Mouse (Mus musculus) limb, embryonic 15.5 days (tissue): ENCODE data around the gene Fubp1. TPM values are rescaled to one million over a fixed set of nuclear protein-coding genes. Genes with fewer than 3 reads are reported as not detected.
A peak's percentile ranks its signal among the peaks of the same experiment; 100 is the strongest.
"Not testable (repeated sequence)": the region's sequence is repeated elsewhere in the genome, so short reads cannot be mapped to it uniquely, and the experiment has no call there.

Experiments used
- ATAC-seq: fragments of 200-750 bp; cut with Nextera tagmentation; 2 replicates; pipeline ENCODE4 v1.8.0; 2017; ENCODE audit warnings: low read depth, moderate TSS enrichment; ENCODE audit not compliant: insufficient number of reproducible peaks, low FRiP score, low TSS enrichment
- H3K27ac ChIP-seq: fragments of 300-500 bp; sonication (generic); 2 replicates; pipeline ENCODE4 v1.5.1; 2015; ENCODE audit warnings: moderate library complexity, mild to moderate bottlenecking, inconsistent platforms
- H3K27me3 ChIP-seq: fragments of 300-500 bp; sonication (generic); 2 replicates; pipeline ENCODE4 v1.6.1; 2015; ENCODE audit warnings: inconsistent platforms
- H3K36me3 ChIP-seq: fragments of 300-500 bp; sonication (generic); 2 replicates; pipeline ENCODE4 v1.6.1; 2015; ENCODE audit warnings: inconsistent platforms
- H3K4me1 ChIP-seq: fragments of 300-500 bp; sonication (generic); 2 replicates; pipeline ENCODE4 v1.6.1; 2015; ENCODE audit warnings: inconsistent platforms
- H3K4me2 ChIP-seq: fragments of 300-500 bp; sonication (generic); 2 replicates; pipeline ENCODE4 v1.6.1; 2015; ENCODE audit warnings: mild to moderate bottlenecking, inconsistent platforms
- H3K4me3 ChIP-seq: fragments of 300-500 bp; sonication (generic); 2 replicates; pipeline ENCODE4 v1.5.1; 2015; ENCODE audit warnings: mild to moderate bottlenecking, inconsistent platforms
- H3K9ac ChIP-seq: fragments of 300-500 bp; sonication (generic); 2 replicates; pipeline ENCODE4 v1.6.1; 2015; ENCODE audit warnings: inconsistent platforms
- H3K9me3 ChIP-seq: fragments of 300-500 bp; sonication (generic); 2 replicates; pipeline ENCODE4 v1.6.1; 2016; ENCODE audit warnings: inconsistent platforms
- whole genome bisulfite sequencing: fragments of 180-500 bp; shearing (Covaris S2); methylation state at CpG from one replicate; pipeline ENCODE4 v1.1.7; 2015; 5-methylcytosine and 5-hydroxymethylcytosine counted together
- polyA plus RNA-seq: library from polyadenylated mRNA; unstranded; fragments of >200 nt; fragmentation: Nextera tagmentation; extraction: Ambion mirVana; gene quantifications from 2 replicates; pipeline ENCODE4 v1.2.1, GENCODE M21; 2015

Fubp1 gene
- polyA plus RNA-seq, 1 experiment from 2014 or later: 209 TPM

DNA sequence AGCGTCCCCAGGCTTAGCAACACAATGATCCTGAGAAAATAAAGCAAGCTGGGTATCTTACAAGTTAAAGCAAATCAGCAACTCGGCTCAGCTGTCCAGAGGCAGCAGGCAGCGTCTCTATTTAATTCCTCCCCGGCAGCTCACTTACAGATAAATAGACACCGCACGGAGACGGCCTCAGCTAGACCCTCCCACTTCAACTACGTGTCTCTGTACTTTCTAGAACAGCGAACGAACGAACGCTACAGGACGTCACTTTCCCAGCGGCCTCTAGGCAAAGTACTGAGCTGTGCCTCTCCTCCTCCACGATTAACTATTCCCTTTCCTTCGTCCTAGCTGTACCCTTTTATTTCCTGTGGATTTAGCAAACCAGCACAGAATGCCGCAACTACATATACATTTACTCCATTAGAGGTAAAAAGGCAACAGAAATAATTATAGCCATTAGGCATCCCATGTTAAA, 16.6 kb upstream of the Fubp1 start:
- H3K27ac ChIP-seq: peak overlapping the region; percentile 91
- H3K9ac ChIP-seq: peak overlapping the region; percentile 35
- H3K4me3 ChIP-seq: peak overlapping the region; percentile 51
- no peaks in the 10 kb centered on the region for H3K27me3 ChIP-seq
- WGBS: under 1% methylated on average over 17 of the region's 17 CpGs
- no peaks in the 10 kb centered on the region for H3K9me3 ChIP-seq
- peaks cover 13% of the 10 kb centered on the region; the same call in 1 of the 2 replicates for H3K4me1 ChIP-seq
- ATAC-seq: peak; percentile 97
- H3K36me3 ChIP-seq: no peaks in the 10 kb centered on the region
- H3K4me2 ChIP-seq: peak overlapping the region; percentile 41

DNA sequence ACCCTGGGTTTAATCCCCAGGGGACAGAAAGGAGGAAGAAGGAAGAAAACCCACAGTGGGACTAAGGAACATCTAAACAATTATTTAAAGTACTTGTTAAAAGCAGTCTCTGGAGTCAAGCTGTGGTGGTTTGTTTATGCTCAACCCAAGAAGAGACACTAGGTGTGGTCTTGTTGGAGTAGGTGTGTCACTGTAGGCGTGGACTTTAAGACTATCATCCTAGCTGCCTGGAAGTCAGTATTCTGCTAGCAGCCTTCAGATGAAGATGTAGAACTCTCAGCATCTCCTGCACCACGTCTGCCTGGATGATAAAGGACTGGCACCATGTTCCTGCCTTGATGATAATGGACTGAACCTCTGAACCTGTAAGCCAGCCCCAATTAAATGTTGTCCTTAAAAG, 13.0 kb upstream of the Fubp1 start:
- H3K36me3 ChIP-seq, H3K9ac ChIP-seq, H3K27ac ChIP-seq, H3K27me3 ChIP-seq, ATAC-seq, H3K4me1 ChIP-seq, H3K4me3 ChIP-seq, H3K4me2 ChIP-seq, H3K9me3 ChIP-seq: not testable (repeated sequence)
- WGBS: 33% methylated on average over 2 of the region's 2 CpGs

DNA sequence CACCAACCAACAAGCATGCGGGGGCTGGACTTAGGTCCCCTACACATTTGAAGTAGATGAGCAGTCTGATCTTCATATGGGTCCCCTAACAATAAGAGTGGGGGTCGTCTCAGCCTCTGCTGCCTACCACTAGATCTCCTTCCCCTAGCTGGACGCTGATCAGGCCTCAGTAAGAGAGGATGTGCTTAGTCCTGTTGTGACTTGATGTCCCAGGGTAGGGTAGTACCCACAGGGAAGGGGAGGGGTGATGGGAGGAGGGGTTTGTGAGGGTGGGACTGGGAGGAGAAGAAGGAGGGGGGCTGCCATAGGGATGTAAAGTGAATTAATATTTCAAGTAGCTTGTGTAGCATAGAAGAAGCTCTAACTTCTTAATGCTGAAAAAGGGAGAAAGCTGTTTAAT, 11.1 kb upstream of the Fubp1 start:
- Histone ChIP-seq H3K9me3 (no peaks in the 10 kb centered on the region), H3K4me2 (no peak overlapping the region), H3K4me1 (no peaks in the 10 kb centered on the region), H3K36me3 (no peaks in the 10 kb centered on the region), H3K4me3 (no peak overlapping the region), H3K9ac (no peak overlapping the region), H3K27ac (no peak overlapping the region), H3K27me3 (no peaks in the 10 kb centered on the region)
- WGBS: 68% methylated on average over 3 of the region's 3 CpGs
- no peak for ATAC-seq

DNA sequence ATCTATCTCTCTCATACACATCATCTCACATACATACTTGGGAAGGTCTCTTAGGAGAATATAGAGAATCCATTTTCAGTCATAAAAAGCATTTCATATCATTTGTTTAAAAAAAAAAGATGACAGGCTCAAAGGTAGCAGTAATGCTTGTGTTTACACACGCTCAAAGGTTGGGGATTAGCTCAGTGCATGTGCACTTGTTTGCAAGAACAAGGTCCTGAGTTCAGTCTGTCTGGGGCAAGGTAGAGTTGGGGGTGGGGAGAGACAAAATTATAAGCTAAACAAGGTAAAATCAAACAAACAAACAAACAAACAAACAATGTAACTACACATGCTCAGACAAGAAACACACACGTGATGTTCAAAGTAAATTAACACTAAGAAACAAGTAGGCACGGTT, 9.0 kb upstream of the Fubp1 start:
- no peak overlapping the region for H3K4me2 ChIP-seq
- ATAC-seq: no peak
- H3K4me3 ChIP-seq: no peak overlapping the region
- H3K27ac ChIP-seq: no peak overlapping the region
- no peaks in the 10 kb centered on the region for H3K4me1 ChIP-seq
- H3K27me3 ChIP-seq: no peaks in the 10 kb centered on the region
- no peaks in the 10 kb centered on the region for H3K36me3 ChIP-seq
- WGBS: 77% methylated on average over 3 of the region's 3 CpGs
- no peaks in the 10 kb centered on the region for H3K9me3 ChIP-seq
- no peak overlapping the region for H3K9ac ChIP-seq

DNA sequence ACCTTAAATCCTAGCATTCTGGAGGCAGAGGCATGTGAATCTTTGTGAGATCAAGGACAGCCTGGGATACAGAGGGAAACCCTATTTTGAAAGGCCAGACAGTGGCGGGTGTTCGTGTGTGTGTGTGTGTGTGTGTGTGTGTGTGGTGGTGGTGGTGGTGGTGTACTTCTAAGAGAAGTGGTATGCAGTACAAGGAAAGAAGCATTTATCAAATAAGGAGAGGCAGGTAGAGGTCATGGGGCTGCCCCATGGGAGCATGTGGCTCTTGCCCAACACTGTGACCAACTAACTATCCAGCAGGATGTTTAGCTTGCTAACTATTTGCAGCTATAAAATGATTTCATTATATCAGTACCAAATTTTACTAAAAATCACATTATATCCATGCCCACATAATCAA, 8.6 kb upstream of the Fubp1 start:
- Histone ChIP-seq H3K9ac (no peak overlapping the region), H3K4me1 (no peaks in the 10 kb centered on the region), H3K4me2 (no peak overlapping the region), H3K9me3 (no peaks in the 10 kb centered on the region), H3K27me3 (no peaks in the 10 kb centered on the region), H3K4me3 (no peak overlapping the region), H3K27ac (no peak overlapping the region), H3K36me3 (no peaks in the 10 kb centered on the region)
- 70% methylated on average over 2 of the region's 2 CpGs for WGBS
- ATAC-seq: no peak

DNA sequence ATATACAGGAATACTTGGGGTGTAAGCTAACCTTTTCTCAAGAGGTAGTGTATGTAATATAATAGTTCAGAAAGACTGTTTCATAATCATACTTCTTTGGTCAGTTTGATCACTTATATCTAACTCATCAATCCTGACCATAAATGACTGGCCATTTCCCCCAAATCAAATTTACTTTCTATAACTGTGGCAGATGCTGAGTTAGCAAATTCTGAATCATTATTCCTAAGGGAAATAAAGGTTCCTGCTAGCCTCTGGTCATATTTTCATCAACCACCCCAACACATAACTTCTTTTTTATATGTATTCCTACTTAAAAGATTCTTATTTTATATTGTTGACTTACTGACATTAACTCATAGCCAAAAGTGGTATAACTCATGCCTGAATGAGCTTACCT, 7.3 kb upstream of the Fubp1 start:
- no peak for ATAC-seq
- Histone ChIP-seq H3K4me2 (no peak overlapping the region), H3K27me3 (no peaks in the 10 kb centered on the region)

DNA sequence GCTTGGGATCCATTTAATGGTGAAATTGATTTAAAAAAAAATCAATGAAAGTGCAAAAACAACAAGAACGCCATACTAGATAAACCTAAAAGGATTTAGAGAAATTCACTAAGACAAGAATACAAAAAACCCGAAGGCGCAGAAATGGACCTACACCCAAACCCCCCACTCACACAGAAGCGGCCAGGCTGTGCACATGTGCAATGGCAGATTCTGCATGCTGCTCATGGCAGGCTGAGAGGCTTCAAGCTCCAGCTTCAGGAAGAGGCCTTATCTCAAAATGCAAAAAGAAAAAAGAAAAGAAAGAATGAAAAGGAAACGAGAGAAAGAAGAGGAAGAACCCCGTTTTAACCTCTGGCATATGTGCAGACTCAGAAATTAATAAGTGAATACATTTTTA, 6.8 kb upstream of the Fubp1 start:
- no peak overlapping the region for H3K4me3 ChIP-seq
- H3K4me1 ChIP-seq: 0 out of 2 replicates have a peak, but pooled peaks cover under 1% of the 10 kb centered on the region
- no peak for ATAC-seq
- H3K4me2 ChIP-seq: no peak overlapping the region
- H3K9me3 ChIP-seq: no peaks in the 10 kb centered on the region
- 88% methylated on average over 6 of the region's 6 CpGs for whole genome bisulfite sequencing
- no peaks in the 10 kb centered on the region for H3K27me3 ChIP-seq
- 0 out of 2 replicates have a peak, but pooled peaks cover 5% of the 10 kb centered on the region for H3K36me3 ChIP-seq
- H3K27ac ChIP-seq: no peak overlapping the region
- no peak overlapping the region for H3K9ac ChIP-seq

More for the DNA sequence above, 7.3 kb upstream of the Fubp1 start:
- no peaks in the 10 kb centered on the region for H3K9me3 ChIP-seq
- H3K4me3 ChIP-seq: no peak overlapping the region
- H3K9ac ChIP-seq: no peak overlapping the region
- 0 out of 2 replicates have a peak, but pooled peaks cover 5% of the 10 kb centered on the region for H3K36me3 ChIP-seq
- no peaks in the 10 kb centered on the region for H3K4me1 ChIP-seq
- H3K27ac ChIP-seq: no peak overlapping the region

DNA sequence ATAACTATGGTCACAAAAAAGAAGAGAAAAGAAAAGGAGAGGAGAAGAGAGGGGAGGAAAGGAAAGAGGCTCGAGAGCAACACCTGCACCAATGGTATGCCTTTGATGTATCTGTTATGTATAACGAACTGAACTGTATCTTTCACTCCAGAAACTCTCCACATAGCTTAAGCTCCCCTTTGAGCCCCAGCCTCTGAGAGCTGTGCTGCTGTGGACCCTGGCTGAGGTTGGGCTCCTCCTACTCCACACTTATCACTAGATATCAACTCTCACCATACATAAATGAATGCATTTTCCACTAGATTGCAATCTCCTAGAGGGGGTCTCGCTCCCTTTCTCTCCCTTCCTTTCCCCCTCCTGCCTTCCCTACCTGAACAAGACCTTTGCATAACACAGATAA, 6.2 kb upstream of the Fubp1 start:
- no peak overlapping the region for H3K4me3 ChIP-seq
- H3K9ac ChIP-seq: no peak overlapping the region
- H3K27me3 ChIP-seq: no peaks in the 10 kb centered on the region
- no peak overlapping the region for H3K4me2 ChIP-seq
- H3K36me3 ChIP-seq: 0 out of 2 replicates have a peak, but pooled peaks cover 5% of the 10 kb centered on the region
- peaks cover 3% of the 10 kb centered on the region; the same call in 1 of the 2 replicates for H3K4me1 ChIP-seq
- 46% methylated on average over 3 of the region's 3 CpGs for WGBS
- ATAC-seq: no peak
- no peaks in the 10 kb centered on the region for H3K9me3 ChIP-seq
- H3K27ac ChIP-seq: no peak overlapping the region

DNA sequence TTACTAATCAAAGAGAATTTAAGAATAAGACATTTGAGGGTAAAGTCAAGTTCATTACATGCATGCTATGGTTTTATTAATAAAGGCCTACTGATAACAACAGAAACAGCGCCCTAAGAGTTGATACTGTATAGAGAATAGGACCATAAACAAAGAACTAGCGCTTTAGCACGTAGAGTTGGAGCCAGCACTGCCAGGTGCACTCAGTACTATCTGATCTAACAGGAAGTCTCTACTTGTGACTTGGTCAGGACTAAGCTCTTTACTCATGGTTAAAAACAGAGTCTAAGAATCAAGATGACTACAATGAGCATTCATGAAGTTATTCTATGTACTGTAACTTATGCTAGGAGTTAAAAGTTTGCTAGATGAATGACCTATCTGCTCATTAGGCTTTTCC, 5.6 kb upstream of the Fubp1 start:
- Histone ChIP-seq H3K4me3 (no peak overlapping the region), H3K36me3 (0 out of 2 replicates have a peak, but pooled peaks cover 5% of the 10 kb centered on the region), H3K9me3 (no peaks in the 10 kb centered on the region), H3K27ac (no peak overlapping the region), H3K4me2 (no peak overlapping the region), H3K4me1 (peaks cover 3% of the 10 kb centered on the region; the same call in 1 of the 2 replicates), H3K27me3 (no peaks in the 10 kb centered on the region), H3K9ac (no peak overlapping the region)
- WGBS: 84% methylated on average over 3 of the region's 3 CpGs
- no peak for ATAC-seq

DNA sequence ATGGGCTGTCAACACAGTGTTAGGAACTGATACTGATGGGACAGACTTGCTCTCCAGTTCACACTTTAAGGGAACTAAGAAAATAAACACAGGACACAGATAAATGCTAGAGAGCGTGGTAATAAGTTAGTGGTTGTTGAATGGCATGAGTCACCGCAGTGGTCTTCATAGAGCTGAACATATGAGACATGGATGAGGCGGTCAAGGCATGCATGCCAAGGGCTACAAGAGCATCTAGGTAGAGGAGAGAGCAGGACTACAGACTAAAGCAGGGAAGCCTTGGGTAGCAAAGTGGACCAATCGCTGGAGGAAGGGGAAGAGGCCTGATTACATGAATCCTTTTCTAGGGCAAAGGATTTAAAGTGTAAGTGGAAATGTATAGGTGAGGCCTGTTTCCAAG, 3.1 kb upstream of the Fubp1 start:
- Histone ChIP-seq H3K4me1 (peaks cover 8% of the 10 kb centered on the region), H3K27ac (no peak overlapping the region), H3K9me3 (no peaks in the 10 kb centered on the region), H3K4me2 (no peak overlapping the region), H3K4me3 (no peak overlapping the region), H3K36me3 (0 out of 2 replicates have a peak, but pooled peaks cover 5% of the 10 kb centered on the region), H3K27me3 (no peaks in the 10 kb centered on the region), H3K9ac (no peak overlapping the region)
- ATAC-seq: no peak
- WGBS: 96% methylated on average over 4 of the region's 4 CpGs

DNA sequence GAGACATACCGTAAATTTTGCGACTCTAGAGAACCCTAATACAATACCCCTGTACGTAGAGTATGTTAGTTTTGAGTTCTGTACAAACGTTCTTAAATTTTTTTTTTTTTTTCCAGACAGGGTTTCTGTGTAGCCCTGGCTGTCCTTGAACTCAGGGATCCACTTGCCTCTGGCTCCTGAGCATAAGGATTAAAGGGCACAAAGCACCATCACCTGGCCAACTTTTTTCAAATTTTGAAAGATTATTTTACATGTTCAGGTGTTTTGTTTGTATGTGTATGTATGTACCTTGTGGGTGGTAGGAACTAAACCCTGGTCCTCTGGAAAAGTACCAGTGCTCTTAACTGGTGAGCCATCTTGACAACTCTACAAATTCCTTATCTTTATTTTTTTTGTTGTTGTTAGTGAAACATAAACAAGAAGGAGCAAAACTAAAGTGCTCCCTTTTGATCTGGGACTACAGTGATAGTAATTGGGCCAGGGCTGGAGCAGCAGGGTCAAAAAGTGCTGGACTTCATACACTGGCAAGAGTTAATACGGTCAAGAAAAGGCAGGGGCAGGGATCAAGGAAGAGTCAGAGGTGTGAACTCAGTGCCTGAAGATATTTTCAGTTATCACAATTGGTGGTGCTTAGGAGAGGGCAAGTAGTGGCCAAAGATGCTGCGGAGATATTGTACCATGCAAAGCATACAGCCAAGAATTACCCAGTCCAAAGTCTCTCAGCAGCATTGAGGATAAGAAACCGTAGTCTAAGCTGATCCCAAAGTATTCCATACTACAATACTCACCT, 1.9 kb upstream of the Fubp1 start:
- WGBS: 84% methylated on average over 7 of the region's 7 CpGs

DNA sequence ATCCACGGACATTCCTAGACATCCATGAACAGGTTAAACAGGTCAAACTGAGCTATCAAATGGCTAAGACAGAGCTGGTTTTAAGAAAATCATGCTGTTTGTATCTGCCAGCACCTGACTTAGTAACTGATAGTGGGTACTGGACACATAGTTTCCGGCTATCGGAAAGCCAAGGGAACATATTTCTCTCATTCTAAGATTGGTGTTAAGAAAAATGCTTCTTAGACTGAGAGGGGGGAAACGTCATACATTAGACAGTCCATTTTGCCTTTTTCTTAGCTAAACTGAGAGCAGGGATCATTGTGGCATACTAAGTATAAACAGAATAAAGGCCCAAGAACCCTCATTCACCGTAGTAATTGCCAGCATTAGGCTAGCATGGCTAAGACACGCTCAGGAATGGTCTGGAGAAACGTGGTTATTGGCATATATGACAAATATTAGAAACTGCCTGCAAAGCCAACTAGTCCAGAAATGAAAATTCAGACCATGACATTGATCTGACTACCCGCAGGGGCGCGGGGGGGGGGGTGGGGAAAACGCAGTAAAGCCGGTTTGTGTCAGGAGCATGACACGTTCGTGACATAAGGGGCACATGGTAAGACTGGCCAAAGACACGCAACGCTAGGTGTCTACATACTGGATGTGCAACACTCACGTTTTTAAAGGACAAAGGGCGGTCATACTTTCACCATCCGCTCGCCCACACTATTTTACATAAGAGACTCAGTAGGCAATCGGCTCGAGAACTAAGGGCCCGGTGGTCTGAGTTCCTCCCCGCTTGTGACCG, 850 bp upstream of the Fubp1 start:
- H3K36me3 ChIP-seq: 0 out of 2 replicates have a peak, but pooled peaks cover 5% of the 10 kb centered on the region
- H3K27ac ChIP-seq: peak overlapping the region; percentile 99
- no peaks in the 10 kb centered on the region for H3K9me3 ChIP-seq
- 3% methylated on average over 25 of the region's 25 CpGs for WGBS
- no peak; the same call in 1 of the 2 replicates for ATAC-seq
- H3K9ac ChIP-seq: peak overlapping the region; percentile 97
- H3K27me3 ChIP-seq: no peaks in the 10 kb centered on the region
- H3K4me2 ChIP-seq: peak overlapping the region; percentile 52
- peak overlapping the region; percentile 94 for H3K4me3 ChIP-seq
- H3K4me1 ChIP-seq: peaks cover 21% of the 10 kb centered on the region

More for the DNA sequence above, 1.9 kb upstream of the Fubp1 start:
- no peak overlapping the region for H3K4me2 ChIP-seq
- peaks cover 19% of the 10 kb centered on the region for H3K4me1 ChIP-seq
- H3K36me3 ChIP-seq: 0 out of 2 replicates have a peak, but pooled peaks cover 5% of the 10 kb centered on the region
- H3K9me3 ChIP-seq: no peaks in the 10 kb centered on the region
- H3K27me3 ChIP-seq: no peaks in the 10 kb centered on the region
- no peak overlapping the region for H3K9ac ChIP-seq
- no peak overlapping the region for H3K27ac ChIP-seq
- no peak for ATAC-seq
- H3K4me3 ChIP-seq: no peak overlapping the region
